In the genomic region with DNA sequence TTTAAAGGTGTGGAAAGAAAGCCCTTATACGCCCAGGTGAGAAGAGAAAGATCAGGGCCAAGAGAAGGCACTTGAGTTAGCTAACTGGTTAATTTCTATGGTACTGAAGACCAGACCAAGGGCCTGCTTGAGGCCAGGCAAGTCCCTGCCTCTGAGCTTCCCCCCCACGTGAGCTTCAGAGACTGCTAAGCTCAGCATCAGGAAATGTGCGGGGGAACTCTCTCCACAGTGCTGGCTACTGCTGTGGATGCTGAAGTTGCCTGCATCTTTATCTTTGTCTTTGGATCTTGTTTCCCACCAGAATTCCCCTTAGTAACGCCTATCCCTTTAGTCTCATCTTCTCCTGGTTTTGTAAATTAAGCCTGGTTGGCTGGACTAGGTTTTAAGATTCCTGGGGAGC, we compare ENCODE assay signal across 11 mouse cellular contexts. TPM values are rescaled to one million over a fixed set of nuclear protein-coding genes. Genes with fewer than 3 reads are reported as not detected.
DNase-seq lines count a peak whose midpoint lies in the region; ATAC-seq and TF ChIP-seq lines count a peak whose summit lies in the region.
"Had no signal": no experiment of that assay in that cellular context is flagged by ENCODE, and none has a peak within 500 bp of the region (broad histone marks: within the 10 kb centered on the region; RNA-seq: fewer than 3 reads in every experiment).

No protein-coding gene starts in this region.

- no peak for TF ChIP-seq CTCF in embryonic fibroblast, embryonic 13.5 days (IDR thresholded peaks at IDR 0.05; ENCODE audit: borderline replicate concordance, insufficient read depth, low read length)

- peaks cover 4 to 25% of the 10 kb centered on the region in 2 experiments; a peak in 3 of 4 replicates for H3K4me1 ChIP-seq in heart, embryonic 14.5 days (ENCODE audit: control insufficient read depth in 2 of 2, insufficient read depth in 2 of 2, low read length in 2 of 2)
- no peaks in the 10 kb centered on the region for H3K4me1 ChIP-seq in limb, embryonic 14.5 days (ENCODE audit: control insufficient read depth, insufficient read depth, low read length)
- peaks cover 8% of the 10 kb centered on the region; the same call in 1 of the 2 replicates for H3K4me1 ChIP-seq in limb, embryonic 10.5 days
- H3K4me1 ChIP-seq in embryonic facial prominence, embryonic 12.5 days, result peaks cover 17% of the 10 kb centered on the region; the same call in 1 of the 2 replicates
- no peaks in the 10 kb centered on the region; the same call in 1 of the 2 replicates for H3K4me1 ChIP-seq in embryonic fibroblast, embryonic 13.5 days (ENCODE audit: control insufficient read depth, insufficient read depth, low read length)

- H3K36me3 ChIP-seq in heart, embryonic 14.5 days (ENCODE audit: control insufficient read depth, insufficient read depth, low read length), result peaks cover 44% of the 10 kb centered on the region
- H3K36me3 ChIP-seq in limb, embryonic 14.5 days (ENCODE audit: control insufficient read depth, insufficient read depth, low read length), result peaks cover 49% of the 10 kb centered on the region
- peaks cover 90% of the 10 kb centered on the region for H3K36me3 ChIP-seq in limb, embryonic 10.5 days
- H3K36me3 ChIP-seq in embryonic facial prominence, embryonic 12.5 days, result peaks cover 42% of the 10 kb centered on the region

- H3K27ac ChIP-seq in heart, embryonic 14.5 days (replicated peaks in 1 of 2; ENCODE audit: control insufficient read depth in 1 of 2, insufficient read depth in 1 of 2, low read depth in 2 of 2, low read length in 2 of 2), result peak overlapping the region; percentile 62 to 73
- H3K27ac ChIP-seq in limb, embryonic 14.5 days (replicated peaks; ENCODE audit: low read depth, low read length), result 0 out of 2 replicates have a peak overlapping the region, but pooled peaks have one; percentile 33
- no peak overlapping the region for H3K27ac ChIP-seq in limb, embryonic 10.5 days
- H3K27ac ChIP-seq in embryonic facial prominence, embryonic 12.5 days, result peak overlapping the region; percentile 71
- H3K27ac ChIP-seq in embryonic fibroblast, embryonic 13.5 days (ENCODE audit: insufficient read depth, low read length), result 0 out of 2 replicates have a peak overlapping the region, but pooled peaks have one; percentile 1
- H3K27ac ChIP-seq: limb, embryonic 13.5 days had no signal

- H3K9ac ChIP-seq in heart, embryonic 14.5 days (ENCODE audit: low read length), result no peak overlapping the region
- H3K9ac ChIP-seq in limb, embryonic 14.5 days (ENCODE audit: low read depth, low read length, severe bottlenecking), result no peak overlapping the region
- no peak overlapping the region for H3K9ac ChIP-seq in embryonic facial prominence, embryonic 12.5 days
- H3K9ac ChIP-seq: limb, embryonic 13.5 days had no signal

- H3K27me3 ChIP-seq in heart, embryonic 14.5 days (ENCODE audit: control insufficient read depth, insufficient read depth, low read length), result no peaks in the 10 kb centered on the region
- H3K27me3 ChIP-seq in limb, embryonic 14.5 days (ENCODE audit: control insufficient read depth, insufficient read depth, low read length), result no peaks in the 10 kb centered on the region
- H3K27me3 ChIP-seq in limb, embryonic 10.5 days (ENCODE audit: low read depth, poor library complexity, severe bottlenecking), result no peaks in the 10 kb centered on the region
- H3K27me3 ChIP-seq in embryonic facial prominence, embryonic 12.5 days, result no peaks in the 10 kb centered on the region
- H3K27me3 ChIP-seq: limb, embryonic 13.5 days had no signal

- H3K4me2 ChIP-seq in heart, embryonic 14.5 days (ENCODE audit: low read length), result peak overlapping the region; percentile 3
- H3K4me2 ChIP-seq in limb, embryonic 14.5 days (replicated peaks; ENCODE audit: low read depth, low read length, severe bottlenecking), result no peak overlapping the region
- no peak overlapping the region for H3K4me2 ChIP-seq in embryonic facial prominence, embryonic 12.5 days (replicated peaks)
- H3K4me2 ChIP-seq: limb, embryonic 13.5 days had no signal

- no peak for TF ChIP-seq POLR2A in limb, embryonic 14.5 days (IDR thresholded peaks at IDR 0.05; ENCODE audit: borderline replicate concordance, extremely low read depth, insufficient read depth, insufficient read length)
- no peak for TF ChIP-seq POLR2A in embryonic fibroblast, embryonic 13.5 days (IDR thresholded peaks at IDR 0.05; ENCODE audit: low read depth, low read length)

- no peak for DNase-seq in heart, adult 8-10 months (ENCODE audit: low spot score)
- DNase-seq in limb, embryonic 14.5 days (ENCODE audit: low spot score), result no peak
- no peak for DNase-seq in limb, embryonic 10.5 days (ENCODE audit: low spot score)
- no peak for DNase-seq in embryo, embryonic 9.5 days (ENCODE audit: extremely low spot score)
- DNase-seq: adrenal gland, postnatal 25 days; kidney, adult 8-10 months; kidney, postnatal 4 days had no signal

- 52% methylated on average over 4 of the region's 4 CpGs for WGBS in heart, embryonic 14.5 days
- 62% methylated on average over 4 of the region's 4 CpGs for WGBS in limb, embryonic 14.5 days
- WGBS in limb, embryonic 10.5 days, result 69% methylated on average over 4 of the region's 4 CpGs
- WGBS in embryonic facial prominence, embryonic 12.5 days, result 51% methylated on average over 4 of the region's 4 CpGs

- H3K9me3 ChIP-seq in heart, embryonic 14.5 days (ENCODE audit: control insufficient read depth, low read length), result no peaks in the 10 kb centered on the region
- H3K9me3 ChIP-seq in limb, embryonic 14.5 days (ENCODE audit: control insufficient read depth, low read length), result no peaks in the 10 kb centered on the region
- H3K9me3 ChIP-seq in limb, embryonic 10.5 days (replicated peaks), result no peaks in the 10 kb centered on the region
- no peaks in the 10 kb centered on the region for H3K9me3 ChIP-seq in embryonic facial prominence, embryonic 12.5 days
- H3K9me3 ChIP-seq: limb, embryonic 13.5 days had no signal

- no peak for ATAC-seq in heart, embryonic 14.5 days (ENCODE audit: insufficient number of reproducible peaks, insufficient read depth, low FRiP score, low read depth)
- ATAC-seq in limb, embryonic 14.5 days (ENCODE audit: low FRiP score, low read depth), result no peak
- no peak for ATAC-seq in embryonic facial prominence, embryonic 12.5 days (ENCODE audit: insufficient number of reproducible peaks, insufficient read depth, low FRiP score, low TSS enrichment)

- no peak overlapping the region for H3K4me3 ChIP-seq in heart, embryonic 14.5 days (ENCODE audit: control insufficient read depth in 1 of 2, insufficient read depth in 1 of 2, low read depth in 1 of 2, low read length in 2 of 2)
- H3K4me3 ChIP-seq in limb, embryonic 14.5 days (replicated peaks; ENCODE audit: low read length), result no peak overlapping the region
- H3K4me3 ChIP-seq in limb, embryonic 10.5 days, result no peak overlapping the region
- no peak overlapping the region for H3K4me3 ChIP-seq in embryonic facial prominence, embryonic 12.5 days
- no peak overlapping the region for H3K4me3 ChIP-seq in embryonic fibroblast, embryonic 13.5 days (ENCODE audit: insufficient read depth, low read length)
- H3K4me3 ChIP-seq: limb, embryonic 13.5 days had no signal

RNA-seq across cellular contexts. Expression of gene Wipf2, which starts 8.0 kb away (rescaled TPM):
- 3.1 and 3.2 TPM in 2 replicates for polyA plus RNA-seq in heart, embryonic 14.5 days (2014; fragmentation: Nextera tagmentation; extraction: Ambion mirVana)
- total RNA-seq in heart, adult 8-10 months (2022), result 10 to 100 TPM in 3 of 4 experiments, 1 to 10 TPM in 1; 9.4 to 12.6 (median 11.5) TPM
- polyA plus RNA-seq in limb, embryonic 14.5 days (2012; rRNA removed), result 10.5 and 11.4 TPM in 2 replicates
- polyA plus RNA-seq in limb, embryonic 14.5 days (2014; fragmentation: Nextera tagmentation; extraction: Ambion mirVana), result 4.7 and 4.9 TPM in 2 replicates
- 5.4 and 6.2 TPM in 2 replicates for polyA plus RNA-seq in limb, embryonic 10.5 days (2016; fragmentation: Nextera tagmentation; extraction: Ambion mirVana)
- 5.0 TPM in 2 replicates for polyA plus RNA-seq in embryonic facial prominence, embryonic 12.5 days (2016; fragmentation: Nextera tagmentation; extraction: Ambion mirVana)
- polyA plus RNA-seq in embryonic fibroblast, embryonic 13.5 days (2011; ENCODE audit: insufficient read length, low read depth, missing spikeins), result 10.7 and 11.4 TPM in 2 replicates

RNA-seq across cellular contexts. Expression of gene Rapgefl1, which starts 34.8 kb away (rescaled TPM):
- polyA plus RNA-seq in heart, embryonic 14.5 days (2014; fragmentation: Nextera tagmentation; extraction: Ambion mirVana), result 0.82 and 0.95 TPM in 2 replicates
- total RNA-seq in heart, adult 8-10 months (2022), result 1 to 10 TPM in 1 of 4 experiments, under 1 TPM in 3; 0.38 to 1.1 (median 0.76) TPM
- polyA plus RNA-seq in limb, embryonic 14.5 days (2012; rRNA removed), result 31.4 and 41.8 TPM in 2 replicates
- 8.8 and 8.9 TPM in 2 replicates for polyA plus RNA-seq in limb, embryonic 14.5 days (2014; fragmentation: Nextera tagmentation; extraction: Ambion mirVana)
- 1.4 and 1.9 TPM in 2 replicates for polyA plus RNA-seq in limb, embryonic 10.5 days (2016; fragmentation: Nextera tagmentation; extraction: Ambion mirVana)
- 2.6 and 3.1 TPM in 2 replicates for polyA plus RNA-seq in embryonic facial prominence, embryonic 12.5 days (2016; fragmentation: Nextera tagmentation; extraction: Ambion mirVana)
- 1.6 and 2.0 TPM in 2 replicates for polyA plus RNA-seq in embryonic fibroblast, embryonic 13.5 days (2011; ENCODE audit: insufficient read length, low read depth, missing spikeins)

RNA-seq across cellular contexts. Expression of gene Cdc6, which starts 36.2 kb away (rescaled TPM):
- polyA plus RNA-seq in heart, embryonic 14.5 days (2014; fragmentation: Nextera tagmentation; extraction: Ambion mirVana), result 15.6 and 17.5 TPM in 2 replicates
- under 1 TPM; 0.16 to 0.49 (median 0.25) TPM for total RNA-seq in heart, adult 8-10 months (2022)
- 13.1 and 15.6 TPM in 2 replicates for polyA plus RNA-seq in limb, embryonic 14.5 days (2012; rRNA removed)
- polyA plus RNA-seq in limb, embryonic 14.5 days (2014; fragmentation: Nextera tagmentation; extraction: Ambion mirVana), result 25.2 and 25.8 TPM in 2 replicates
- 69.9 and 79.5 TPM in 2 replicates for polyA plus RNA-seq in limb, embryonic 10.5 days (2016; fragmentation: Nextera tagmentation; extraction: Ambion mirVana)
- 33.1 and 34.7 TPM in 2 replicates for polyA plus RNA-seq in embryonic facial prominence, embryonic 12.5 days (2016; fragmentation: Nextera tagmentation; extraction: Ambion mirVana)
- 7.4 and 11.8 TPM in 2 replicates for polyA plus RNA-seq in embryonic fibroblast, embryonic 13.5 days (2011; ENCODE audit: insufficient read length, low read depth, missing spikeins)

RNA-seq across cellular contexts. Expression of gene Rara, which starts 56.2 kb away (rescaled TPM):
- polyA plus RNA-seq in heart, embryonic 14.5 days (2014; fragmentation: Nextera tagmentation; extraction: Ambion mirVana), result 31.4 and 33.4 TPM in 2 replicates
- total RNA-seq in heart, adult 8-10 months (2022), result 10 to 100 TPM; 10.8 to 13.5 (median 11.9) TPM
- polyA plus RNA-seq in limb, embryonic 14.5 days (2012; rRNA removed), result 39.8 and 57.0 TPM in 2 replicates
- 52.4 and 58.3 TPM in 2 replicates for polyA plus RNA-seq in limb, embryonic 14.5 days (2014; fragmentation: Nextera tagmentation; extraction: Ambion mirVana)
- 38.4 and 43.7 TPM in 2 replicates for polyA plus RNA-seq in limb, embryonic 10.5 days (2016; fragmentation: Nextera tagmentation; extraction: Ambion mirVana)
- polyA plus RNA-seq in embryonic facial prominence, embryonic 12.5 days (2016; fragmentation: Nextera tagmentation; extraction: Ambion mirVana), result 48.8 and 49.2 TPM in 2 replicates
- 26.8 and 28.2 TPM in 2 replicates for polyA plus RNA-seq in embryonic fibroblast, embryonic 13.5 days (2011; ENCODE audit: insufficient read length, low read depth, missing spikeins)
